Mouse (Mus musculus) embryonic fibroblast, embryonic 13.5 days (primary cell): ENCODE measurements at regions not wholly inside any gene's neighbourhood (a gene's known extent, or its start where the extent isn't known, plus 50 kb on each side); places are given as distances from the start of the nearest gene placed in this dataset.

ENCODE experiments used
- H3K27ac ChIP-seq: 2 replicates; pipeline ENCODE4 v1.5.1; 2012; ENCODE audit warnings: low read length, control low read depth, inconsistent platforms; ENCODE audit not compliant: insufficient read depth
- H3K4me1 ChIP-seq: 2 replicates; pipeline ENCODE4 v1.6.1; 2011; ENCODE audit warnings: low read length; ENCODE audit not compliant: control insufficient read depth, insufficient read depth
- H3K4me3 ChIP-seq: 2 replicates; pipeline ENCODE4 v1.5.1; 2011; ENCODE audit warnings: mild to moderate bottlenecking, control low read depth, low read length; ENCODE audit not compliant: insufficient read depth
- CTCF ChIP-seq: IDR thresholded peaks from 2 replicates; pipeline ENCODE4 v1.5.1; 2011; ENCODE audit warnings: mild to moderate bottlenecking, control low read depth, low read length, moderate library complexity, borderline replicate concordance; ENCODE audit not compliant: insufficient read depth
- POLR2A ChIP-seq: IDR thresholded peaks from 2 replicates; pipeline ENCODE4 v1.6.1; 2011; ENCODE audit warnings: low read depth, mild to moderate bottlenecking, control low read depth, low read length, moderate library complexity

- TF ChIP-seq POLR2A (no peak), CTCF (no peak)
- Histone ChIP-seq H3K4me1 (no peaks in the 10 kb centered on the region), H3K27ac (no peak overlapping the region), H3K4me3 (no peak overlapping the region)
These were observed 53.3 kb upstream of the Ccn2 start for GRCm38 (mm10) chr10:24541990-24542389.
